Mouse (Mus musculus): ENCODE results near the gene Ints5. TPM values are rescaled to one million over a fixed set of nuclear protein-coding genes. Genes with fewer than 3 reads are reported as not detected.
A peak's percentile ranks its signal among the peaks of the same experiment; 100 is the strongest.

Gene Ints5
- polyA plus RNA-seq, 1 experiment from 2014 or later: 47.7 TPM

DNA sequence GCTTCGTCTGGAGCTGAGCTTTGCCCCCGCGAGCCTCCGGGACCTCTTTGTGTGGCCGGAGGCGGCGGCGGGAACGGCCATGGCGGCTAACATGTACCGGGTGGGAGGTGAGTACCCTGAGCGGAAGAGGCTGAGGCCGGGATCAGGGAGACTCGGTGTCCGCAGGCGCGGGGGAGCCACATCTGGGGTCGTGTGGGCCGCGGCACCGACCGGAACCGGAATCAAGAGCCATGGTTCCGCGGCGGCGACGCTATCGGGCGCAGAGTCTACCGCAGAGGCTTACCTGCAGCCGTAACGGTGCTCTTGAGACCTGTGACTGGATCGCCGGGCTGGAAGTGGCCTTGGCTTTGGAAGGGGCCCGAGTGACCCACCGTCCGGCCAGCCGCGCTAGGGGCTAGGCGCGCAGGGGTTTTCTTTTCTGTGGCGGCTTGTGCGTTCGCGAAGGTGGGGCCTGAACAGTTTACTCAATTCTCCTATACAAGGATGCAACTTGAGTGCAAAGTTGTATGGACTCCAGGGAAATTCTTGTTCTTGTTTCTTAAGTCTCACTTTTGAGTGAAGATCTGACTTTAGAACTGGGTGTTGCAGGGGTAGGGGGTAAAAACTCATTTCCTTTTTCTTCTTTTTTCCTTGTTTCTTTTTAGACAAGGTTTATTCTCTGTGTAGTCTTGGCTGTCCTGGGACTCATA is 49.6 kb downstream of the Ints5 start:
- under 1% methylated on average over 46 of the region's 46 CpGs for WGBS
- no peak for DNase-seq (ENCODE audit: low spot score)
- Histone ChIP-seq H3K27ac (ENCODE audit: low read depth, low read length) (peak overlapping the region; percentile 94), H3K4me3 (ENCODE audit: low read depth, low read length) (peak overlapping the region; percentile 97), H3K4me1 (replicated peaks; ENCODE audit: control insufficient read depth, insufficient read depth, low read length) (peaks cover 15% of the 10 kb centered on the region; the same call in 1 of the 2 replicates), H3K4me2 (ENCODE audit: low read depth, low read length, severe bottlenecking) (peak overlapping the region; percentile 65), H3K36me3 (ENCODE audit: control insufficient read depth, insufficient read depth, low read length) (peaks cover 15% of the 10 kb centered on the region), H3K9me3 (ENCODE audit: control insufficient read depth, low read length) (no peaks in the 10 kb centered on the region), H3K9ac (ENCODE audit: low read length) (peak overlapping the region; percentile 99), H3K27me3 (ENCODE audit: control insufficient read depth, insufficient read depth, low read length) (no peaks in the 10 kb centered on the region)
- peak; percentile 55 for ATAC-seq (replicated peaks; ENCODE audit: low FRiP score)

DNA sequence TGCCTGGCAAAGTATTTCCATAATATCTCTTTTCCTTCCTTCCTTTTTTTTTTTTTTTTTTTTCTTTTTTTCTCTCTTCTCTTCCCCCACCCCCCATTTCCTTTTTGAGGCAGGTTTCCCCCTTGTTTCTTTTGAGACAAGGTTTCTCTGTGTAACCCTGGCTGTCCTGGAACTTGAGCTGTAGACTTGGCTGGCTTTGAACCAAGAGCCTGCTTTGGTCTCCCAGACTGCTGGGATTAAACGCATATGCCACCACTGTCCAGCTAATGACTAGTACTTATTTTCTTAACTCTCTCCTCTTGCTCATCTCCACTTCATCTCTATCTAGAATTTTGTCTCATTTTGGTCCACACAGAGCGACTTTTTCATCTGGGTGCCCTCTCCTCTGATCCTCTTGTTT is 50.2 kb downstream of the Ints5 start:
- DNase-seq (ENCODE audit: low spot score): no peak
- H3K36me3 ChIP-seq (ENCODE audit: control insufficient read depth, insufficient read depth, low read length): peaks cover 21% of the 10 kb centered on the region

DNA sequence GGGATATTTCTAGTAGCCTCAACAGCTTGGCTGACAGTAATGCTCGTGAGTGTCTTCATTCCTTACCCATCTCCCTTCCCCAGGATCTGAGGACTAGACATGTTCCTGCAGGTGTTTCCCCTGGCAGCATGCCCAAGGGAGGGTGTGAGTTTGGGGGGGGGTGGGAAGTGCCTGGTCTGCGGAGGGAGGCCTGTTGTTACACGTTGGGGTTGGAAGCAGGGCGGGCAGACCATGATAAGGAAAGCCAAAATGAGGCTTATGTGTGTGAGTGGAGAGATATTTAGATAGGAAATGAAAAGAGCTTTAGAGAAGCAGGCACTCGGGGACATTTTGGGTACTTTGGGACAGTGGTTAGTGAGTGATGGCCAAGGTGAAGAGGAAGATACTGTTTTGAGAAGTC is 51.3 kb downstream of the Ints5 start:
- Histone ChIP-seq H3K9ac (ENCODE audit: low read length) (no peak overlapping the region), H3K4me3 (ENCODE audit: low read depth, low read length) (peak overlapping the region; percentile 5; the same call in 1 of the 2 replicates), H3K36me3 (ENCODE audit: control insufficient read depth, insufficient read depth, low read length) (peaks cover 29% of the 10 kb centered on the region), H3K4me1 (replicated peaks; ENCODE audit: control insufficient read depth, insufficient read depth, low read length) (peaks cover 15% of the 10 kb centered on the region; the same call in 1 of the 2 replicates), H3K9me3 (ENCODE audit: control insufficient read depth, low read length) (no peaks in the 10 kb centered on the region), H3K27me3 (ENCODE audit: control insufficient read depth, insufficient read depth, low read length) (no peaks in the 10 kb centered on the region), H3K4me2 (ENCODE audit: low read depth, low read length, severe bottlenecking) (peak overlapping the region; percentile 32; the same call in 1 of the 2 replicates), H3K27ac (ENCODE audit: low read depth, low read length) (no peak overlapping the region)
- DNase-seq (ENCODE audit: low spot score) (peak; percentile 47), ATAC-seq (replicated peaks; ENCODE audit: low FRiP score) (no peak)
- 81% methylated on average over 5 of the region's 5 CpGs for WGBS

More for the DNA sequence above, 50.2 kb downstream of the Ints5 start:
- Histone ChIP-seq H3K4me3 (ENCODE audit: low read depth, low read length) (peak overlapping the region; percentile 97), H3K4me2 (ENCODE audit: low read depth, low read length, severe bottlenecking) (peak overlapping the region; percentile 65), H3K9me3 (ENCODE audit: control insufficient read depth, low read length) (no peaks in the 10 kb centered on the region), H3K27ac (ENCODE audit: low read depth, low read length) (no peak overlapping the region), H3K4me1 (replicated peaks; ENCODE audit: control insufficient read depth, insufficient read depth, low read length) (peaks cover 15% of the 10 kb centered on the region; the same call in 1 of the 2 replicates), H3K27me3 (ENCODE audit: control insufficient read depth, insufficient read depth, low read length) (no peaks in the 10 kb centered on the region), H3K9ac (ENCODE audit: low read length) (peak overlapping the region; percentile 99)
- 78% methylated on average over 2 of the region's 2 CpGs for WGBS
- ATAC-seq (replicated peaks; ENCODE audit: low FRiP score): no peak

DNA sequence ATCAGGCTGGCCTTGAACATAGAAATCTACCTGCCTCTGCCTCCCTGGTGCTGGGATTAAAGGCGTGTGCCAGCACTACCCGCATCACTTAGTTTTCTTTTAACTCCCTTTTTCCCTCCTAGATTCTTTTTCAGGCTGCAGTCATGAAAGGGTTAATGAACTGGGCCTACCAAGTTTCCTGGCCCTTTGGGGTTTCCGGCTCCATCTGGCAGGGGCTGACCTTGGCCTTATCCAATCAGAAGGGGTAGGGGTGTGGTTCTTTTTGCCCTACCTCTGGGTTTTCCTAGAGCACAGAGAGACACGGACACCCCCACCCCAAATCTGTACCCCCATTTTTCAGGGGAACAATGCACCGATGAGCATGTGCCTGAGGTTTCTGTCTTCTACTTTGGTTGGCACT is 51.9 kb downstream of the Ints5 start:
- ATAC-seq (replicated peaks; ENCODE audit: low FRiP score): no peak
- H3K4me3 ChIP-seq (ENCODE audit: low read depth, low read length): no peak overlapping the region
- no peak overlapping the region for H3K9ac ChIP-seq (ENCODE audit: low read length)
- peaks cover 33% of the 10 kb centered on the region for H3K36me3 ChIP-seq (ENCODE audit: control insufficient read depth, insufficient read depth, low read length)
- no peak overlapping the region for H3K27ac ChIP-seq (ENCODE audit: low read depth, low read length)
- H3K27me3 ChIP-seq (ENCODE audit: control insufficient read depth, insufficient read depth, low read length): no peaks in the 10 kb centered on the region
- peak; percentile 79 for DNase-seq (ENCODE audit: low spot score)
- H3K4me1 ChIP-seq (replicated peaks; ENCODE audit: control insufficient read depth, insufficient read depth, low read length): peaks cover 15% of the 10 kb centered on the region; the same call in 1 of the 2 replicates
- no peak overlapping the region for H3K4me2 ChIP-seq (ENCODE audit: low read depth, low read length, severe bottlenecking)
- 49% methylated on average over 5 of the region's 5 CpGs for WGBS
- no peaks in the 10 kb centered on the region for H3K9me3 ChIP-seq (ENCODE audit: control insufficient read depth, low read length)

DNA sequence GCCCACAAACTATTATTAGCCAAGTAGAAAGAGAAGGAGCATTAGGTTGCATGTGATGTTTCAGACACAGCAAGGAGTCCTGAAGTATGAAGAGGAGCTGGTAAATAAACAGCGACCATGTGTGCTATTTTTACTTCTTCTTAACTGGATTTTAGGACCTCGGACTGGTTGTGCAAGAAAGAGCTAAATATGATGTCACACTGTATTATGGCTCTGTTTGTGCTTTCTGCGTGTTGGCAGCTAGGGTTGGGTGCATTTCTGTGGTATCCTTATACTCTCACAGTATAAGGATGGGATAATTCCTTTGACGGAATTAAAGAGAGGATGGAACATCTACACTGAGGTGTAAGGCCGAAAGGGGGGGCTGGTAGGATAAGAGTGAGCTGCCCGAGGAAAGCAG is 52.4 kb downstream of the Ints5 start:
- no peaks in the 10 kb centered on the region for H3K27me3 ChIP-seq (ENCODE audit: control insufficient read depth, insufficient read depth, low read length)
- no peak overlapping the region for H3K4me2 ChIP-seq (ENCODE audit: low read depth, low read length, severe bottlenecking)
- no peaks in the 10 kb centered on the region for H3K9me3 ChIP-seq (ENCODE audit: control insufficient read depth, low read length)
- peaks cover 15% of the 10 kb centered on the region; the same call in 1 of the 2 replicates for H3K4me1 ChIP-seq (replicated peaks; ENCODE audit: control insufficient read depth, insufficient read depth, low read length)
- H3K27ac ChIP-seq (ENCODE audit: low read depth, low read length): no peak overlapping the region
- ATAC-seq (replicated peaks; ENCODE audit: low FRiP score) (no peak), DNase-seq (ENCODE audit: low spot score) (no peak)
- WGBS: 87% methylated on average over 6 of the region's 6 CpGs
- H3K36me3 ChIP-seq (ENCODE audit: control insufficient read depth, insufficient read depth, low read length): peaks cover 33% of the 10 kb centered on the region
- H3K4me3 ChIP-seq (ENCODE audit: low read depth, low read length): no peak overlapping the region
- no peak overlapping the region for H3K9ac ChIP-seq (ENCODE audit: low read length)

DNA sequence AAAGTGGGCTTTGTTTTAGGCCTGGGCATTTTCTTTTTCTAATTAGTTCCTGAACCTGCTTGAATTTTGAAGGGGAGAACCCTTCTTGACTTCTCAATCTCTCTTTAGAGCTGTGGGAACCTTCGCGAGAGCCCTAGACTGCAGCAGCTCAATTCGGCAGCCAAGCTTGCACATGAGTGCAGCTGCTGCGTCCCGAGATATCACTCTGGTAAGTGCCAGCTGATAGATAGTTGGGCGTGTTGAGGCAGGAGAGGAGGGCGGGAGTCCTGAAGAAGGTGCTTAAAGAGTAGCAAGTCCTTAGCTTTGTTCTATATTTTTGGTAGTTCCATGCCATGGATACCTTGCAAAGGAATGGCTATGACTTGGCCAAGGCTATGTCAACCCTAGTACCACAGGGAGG is 54.1 kb downstream of the Ints5 start:
- Histone ChIP-seq H3K9me3 (ENCODE audit: control insufficient read depth, low read length) (no peaks in the 10 kb centered on the region), H3K4me1 (replicated peaks; ENCODE audit: control insufficient read depth, insufficient read depth, low read length) (peaks cover 9% of the 10 kb centered on the region; the same call in 1 of the 2 replicates), H3K9ac (ENCODE audit: low read length) (no peak overlapping the region), H3K36me3 (ENCODE audit: control insufficient read depth, insufficient read depth, low read length) (peaks cover 39% of the 10 kb centered on the region), H3K27ac (ENCODE audit: low read depth, low read length) (no peak overlapping the region), H3K27me3 (ENCODE audit: control insufficient read depth, insufficient read depth, low read length) (no peaks in the 10 kb centered on the region), H3K4me3 (ENCODE audit: low read depth, low read length) (no peak overlapping the region), H3K4me2 (ENCODE audit: low read depth, low read length, severe bottlenecking) (no peak overlapping the region)
- DNase-seq (ENCODE audit: low spot score) (no peak), ATAC-seq (replicated peaks; ENCODE audit: low FRiP score) (no peak)
- WGBS: 91% methylated on average over 7 of the region's 7 CpGs

Small RNA genes lying within 50 kb of the gene (microRNA-seq; reads per million reads assigned to microRNA genes)
- not detected for gene Mir5136 (ENCODE audit: insufficient number of aligned reads)

Other genes with a start within 250 kb of the Ints5 start
- 0.13 TPM in 1 of 2 replicates, not detected in the other for gene Chrm1, start 229.2 kb upstream of the Ints5 start, polyA plus RNA-seq (2014; fragmentation: Nextera tagmentation; extraction: Ambion mirVana)
- 132 and 143 TPM in 2 replicates for gene Slc3a2, start 169.6 kb upstream of the Ints5 start, polyA plus RNA-seq (2014; fragmentation: Nextera tagmentation; extraction: Ambion mirVana)
- gene Wdr74, start 157.2 kb upstream of the Ints5 start, polyA plus RNA-seq (2014; fragmentation: Nextera tagmentation; extraction: Ambion mirVana): 79.5 and 89.2 TPM in 2 replicates
- 2.3 and 3.1 TPM in 2 replicates for gene 1700092M07Rik, start 152.3 kb upstream of the Ints5 start, polyA plus RNA-seq (2014; fragmentation: Nextera tagmentation; extraction: Ambion mirVana)
- 88.4 and 93.8 TPM in 2 replicates for gene Stx5a, start 151.6 kb upstream of the Ints5 start, polyA plus RNA-seq (2014; fragmentation: Nextera tagmentation; extraction: Ambion mirVana)
- 238 and 247 TPM in 2 replicates for gene Nxf1, start 135.9 kb upstream of the Ints5 start, polyA plus RNA-seq (2014; fragmentation: Nextera tagmentation; extraction: Ambion mirVana)
- gene Tmem223, start 122.0 kb upstream of the Ints5 start, polyA plus RNA-seq (2014; fragmentation: Nextera tagmentation; extraction: Ambion mirVana): 181 and 182 TPM in 2 replicates
- gene Tmem179b, start 118.5 kb upstream of the Ints5 start, polyA plus RNA-seq (2014; fragmentation: Nextera tagmentation; extraction: Ambion mirVana): 38.9 and 49.8 TPM in 2 replicates
- gene Taf6l, start 106.6 kb upstream of the Ints5 start, polyA plus RNA-seq (2014; fragmentation: Nextera tagmentation; extraction: Ambion mirVana): 30.9 and 36.7 TPM in 2 replicates
- 151 and 156 TPM in 2 replicates for gene Polr2g, start 94.4 kb upstream of the Ints5 start, polyA plus RNA-seq (2014; fragmentation: Nextera tagmentation; extraction: Ambion mirVana)
- 5.4 and 5.9 TPM in 2 replicates for gene Zbtb3, start 90.5 kb upstream of the Ints5 start, polyA plus RNA-seq (2014; fragmentation: Nextera tagmentation; extraction: Ambion mirVana)
- gene Ttc9c, start 73.7 kb upstream of the Ints5 start, polyA plus RNA-seq (2014; fragmentation: Nextera tagmentation; extraction: Ambion mirVana): 75.7 and 80.8 TPM in 2 replicates
- gene Hnrnpul2, start 73.0 kb upstream of the Ints5 start, polyA plus RNA-seq (2014; fragmentation: Nextera tagmentation; extraction: Ambion mirVana): 6.7 and 7.8 TPM in 2 replicates
- gene AC129217.1, start 63.2 kb upstream of the Ints5 start, polyA plus RNA-seq (2014; fragmentation: Nextera tagmentation; extraction: Ambion mirVana): not detected in 2 replicates
- gene Bscl2, start 55.5 kb upstream of the Ints5 start, polyA plus RNA-seq (2014; fragmentation: Nextera tagmentation; extraction: Ambion mirVana): 55.0 and 56.3 TPM in 2 replicates
- 83.4 and 92.6 TPM in 2 replicates for gene Gng3, start 53.8 kb upstream of the Ints5 start, polyA plus RNA-seq (2014; fragmentation: Nextera tagmentation; extraction: Ambion mirVana)
- 0.13 and 0.35 TPM in 2 replicates for gene Lrrn4cl, start 42.2 kb upstream of the Ints5 start, polyA plus RNA-seq (2014; fragmentation: Nextera tagmentation; extraction: Ambion mirVana)
- 178 and 181 TPM in 2 replicates for gene Ubxn1, start 21.5 kb upstream of the Ints5 start, polyA plus RNA-seq (2014; fragmentation: Nextera tagmentation; extraction: Ambion mirVana)
- gene Uqcc3, start 12.1 kb upstream of the Ints5 start, polyA plus RNA-seq (2014; fragmentation: Nextera tagmentation; extraction: Ambion mirVana): 50.1 and 52.9 TPM in 2 replicates
- gene Lbhd1, start 9.3 kb upstream of the Ints5 start, polyA plus RNA-seq (2014; fragmentation: Nextera tagmentation; extraction: Ambion mirVana): 110 and 112 TPM in 2 replicates
- gene Gm49403, start 9.1 kb upstream of the Ints5 start, polyA plus RNA-seq (2014; fragmentation: Nextera tagmentation; extraction: Ambion mirVana): not detected in 2 replicates
- 124 and 131 TPM in 2 replicates for gene 1810009A15Rik, start 4.2 kb upstream of the Ints5 start, polyA plus RNA-seq (2014; fragmentation: Nextera tagmentation; extraction: Ambion mirVana)
- not detected in 2 replicates for gene Gm49416, start 4.1 kb upstream of the Ints5 start, polyA plus RNA-seq (2014; fragmentation: Nextera tagmentation; extraction: Ambion mirVana)
- gene Ganab, start 5.1 kb downstream of the Ints5 start, polyA plus RNA-seq (2014; fragmentation: Nextera tagmentation; extraction: Ambion mirVana): 119 and 120 TPM in 2 replicates
- gene B3gat3, start 27.4 kb downstream of the Ints5 start, polyA plus RNA-seq (2014; fragmentation: Nextera tagmentation; extraction: Ambion mirVana): 55.0 and 57.2 TPM in 2 replicates
- gene Rom1, start 36.4 kb downstream of the Ints5 start, polyA plus RNA-seq (2014; fragmentation: Nextera tagmentation; extraction: Ambion mirVana): 1.7 and 1.8 TPM in 2 replicates
- gene Eml3, start 36.5 kb downstream of the Ints5 start, polyA plus RNA-seq (2014; fragmentation: Nextera tagmentation; extraction: Ambion mirVana): 11.2 and 12.2 TPM in 2 replicates
- 62.6 and 63.2 TPM in 2 replicates for gene Mta2, start 48.9 kb downstream of the Ints5 start, polyA plus RNA-seq (2014; fragmentation: Nextera tagmentation; extraction: Ambion mirVana)
- 34.4 and 35.5 TPM in 2 replicates for gene Tut1, start 60.8 kb downstream of the Ints5 start, polyA plus RNA-seq (2014; fragmentation: Nextera tagmentation; extraction: Ambion mirVana)
- gene Eef1g, start 74.0 kb downstream of the Ints5 start, polyA plus RNA-seq (2014; fragmentation: Nextera tagmentation; extraction: Ambion mirVana): 467 and 472 TPM in 2 replicates
- gene Ahnak, start 96.3 kb downstream of the Ints5 start, polyA plus RNA-seq (2014; fragmentation: Nextera tagmentation; extraction: Ambion mirVana): 7.1 and 7.3 TPM in 2 replicates
- gene Scgb1a1, start 195.0 kb downstream of the Ints5 start, polyA plus RNA-seq (2014; fragmentation: Nextera tagmentation; extraction: Ambion mirVana): not detected in 2 replicates
- gene Asrgl1, start 242.6 kb downstream of the Ints5 start, polyA plus RNA-seq (2014; fragmentation: Nextera tagmentation; extraction: Ambion mirVana): 22.7 and 25.3 TPM in 2 replicates

Measured in forebrain, embryonic 11.5 days (tissue).